Mouse (Mus musculus): ENCODE data around the gene Fam133b.
A peak's percentile ranks its signal among the peaks of the same experiment; 100 is the strongest.
"Not testable (repeated sequence)": the region's sequence is repeated elsewhere in the genome, so short reads cannot be mapped to it uniquely, and the experiment has no call there.

The Fam133b gene

GRCm38 (mm10) chr5:3520493-3521359 lies 22.9 kb upstream of the Fam133b start:
- no peak for DNase-seq

- DNase-seq: no peak
These were observed 21.9 kb upstream of the Fam133b start for GRCm38 (mm10) chr5:3521741-3522140.

GRCm38 (mm10) chr5:3522826-3523225 lies 20.8 kb upstream of the Fam133b start:
- no peak for DNase-seq

GRCm38 (mm10) chr5:3527041-3527691 lies 16.5 kb upstream of the Fam133b start:
- no peak for DNase-seq

- DNase-seq: no peak
These were observed 13.9 kb upstream of the Fam133b start for GRCm38 (mm10) chr5:3529585-3530189.

GRCm38 (mm10) chr5:3532048-3532447 lies 11.6 kb upstream of the Fam133b start:
- DNase-seq: not testable (repeated sequence)

GRCm38 (mm10) chr5:3536592-3537212 lies 6.9 kb upstream of the Fam133b start:
- DNase-seq: no peak

GRCm38 (mm10) chr5:3538505-3539472 lies 4.8 kb upstream of the Fam133b start:
- no peak for DNase-seq

- no peak for DNase-seq
These were observed 1.8 kb upstream of the Fam133b start for GRCm38 (mm10) chr5:3541871-3542270.

- DNase-seq: no peak
These were observed 792 bp downstream of the Fam133b start for GRCm38 (mm10) chr5:3544480-3544769.

GRCm38 (mm10) chr5:3546226-3546625 lies 2.6 kb downstream of the Fam133b start:
- DNase-seq: no peak

GRCm38 (mm10) chr5:3551481-3551880 lies 7.8 kb downstream of the Fam133b start:
- DNase-seq: no peak

- no peak for DNase-seq
These were observed 10.6 kb downstream of the Fam133b start for GRCm38 (mm10) chr5:3554198-3554597.

- no peak for DNase-seq
These were observed 27.6 kb downstream of the Fam133b start, which contains the start of gene 1700109H08Rik for GRCm38 (mm10) chr5:3571266-3571665. TSS of gene 1700109H08Rik (plus strand) at chr5:3571566.

GRCm38 (mm10) chr5:3574825-3575224 lies 31.2 kb downstream of the Fam133b start:
- no peak for DNase-seq

GRCm38 (mm10) chr5:3577939-3578338 lies 34.3 kb downstream of the Fam133b start:
- no peak for DNase-seq

- DNase-seq: no peak
These were observed 35.4 kb downstream of the Fam133b start for GRCm38 (mm10) chr5:3579066-3579465.

- peak; percentile 95 for DNase-seq
These were observed 52.2 kb downstream of the Fam133b start, which contains the start of gene Pex1 for GRCm38 (mm10) chr5:3595693-3596398. TSS of gene Pex1 (plus strand) at chr5:3596066.

- peak; percentile 87 to 89 for DNase-seq
These were observed 52.8 kb downstream of the Fam133b start, which contains the start of gene Rbm48 for GRCm38 (mm10) chr5:3596399-3596766. TSS of gene Rbm48 (minus strand) at chr5:3596585.

GRCm38 (mm10) chr5:3597171-3597570 lies 53.5 kb downstream of the Fam133b start:
- DNase-seq: no peak

GRCm38 (mm10) chr5:3598766-3599165 lies 55.1 kb downstream of the Fam133b start:
- no peak for DNase-seq

All from cerebellum, postnatal 14 days (tissue).